Mouse (Mus musculus) B cell, adult 67 days (primary cell): ENCODE measurements around the gene Gm49416. TPM values are rescaled to one million over a fixed set of nuclear protein-coding genes. Genes with fewer than 3 reads are reported as not detected.

ENCODE experiments used
- total RNA-seq, 2 experiments: library from RNA; stranded (reverse); gene quantifications; 4 replicates each; pipeline ENCODE4 v1.2.4; 2023

Gm49416 gene
- total RNA-seq = 1 to 10 TPM; 1.1 to 5.3 TPM

GRCm38 (mm10) chr19:8888511-8889385 lies at the start of gene Gm49416, which contains the start of gene 1810009A15Rik:
Gene Gm49416, plus strand, starts transcription at chr19:8888926.
Gene 1810009A15Rik, plus strand, starts transcription at chr19:8888853.

GRCm38 (mm10) chr19:8839103-8839907 lies 49.4 kb upstream of the Gm49416 start, which contains the start of gene Gng3:
Gene Gng3, minus strand, starts transcription at chr19:8839194.

GRCm38 (mm10) chr19:8850402-8850901 lies 38.3 kb upstream of the Gm49416 start, which contains the start of gene Lrrn4cl:
Gene Lrrn4cl, plus strand, starts transcription at chr19:8850768.

GRCm38 (mm10) chr19:8871267-8872186 lies 17.2 kb upstream of the Gm49416 start, which contains the start of gene Ubxn1:
Gene Ubxn1, plus strand, starts transcription at chr19:8871496.

GRCm38 (mm10) chr19:8880311-8881033 lies 8.3 kb upstream of the Gm49416 start, which contains the start of gene Uqcc3:
Gene Uqcc3, minus strand, starts transcription at chr19:8880923.

GRCm38 (mm10) chr19:8883616-8884015 lies 5.1 kb upstream of the Gm49416 start, which contains the start of the genes Lbhd1 and Gm49403:
Gene Lbhd1, plus strand, starts transcription at chr19:8883732.
Gene Gm49403, plus strand, starts transcription at chr19:8883930.

GRCm38 (mm10) chr19:8892829-8893766 lies 4.4 kb downstream of the Gm49416 start, which contains the start of gene Ints5:
Gene Ints5, plus strand, starts transcription at chr19:8893005.

GRCm38 (mm10) chr19:8897865-8898495 lies 9.3 kb downstream of the Gm49416 start, which contains the start of gene Ganab:
Gene Ganab, plus strand, starts transcription at chr19:8898071.

GRCm38 (mm10) chr19:8920073-8920736 lies 31.5 kb downstream of the Gm49416 start, which contains the start of gene B3gat3:
Gene B3gat3, plus strand, starts transcription at chr19:8920374.

GRCm38 (mm10) chr19:8929224-8930088 lies 40.7 kb downstream of the Gm49416 start, which contains the start of the genes Rom1 and Eml3:
Gene Rom1, minus strand, starts transcription at chr19:8929356.
Gene Eml3, plus strand, starts transcription at chr19:8929552.

GRCm38 (mm10) chr19:8941515-8942217 lies 52.9 kb downstream of the Gm49416 start, which contains the start of gene Mta2:
Gene Mta2, plus strand, starts transcription at chr19:8941875.

Other genes with a start within 250 kb of the Gm49416 start
- not detected for gene Chrm1, start 225.1 kb upstream of the Gm49416 start, total RNA-seq
- 100 to 1,000 TPM; 180 to 183 TPM for gene Slc3a2, start 165.6 kb upstream of the Gm49416 start, total RNA-seq
- gene Wdr74, start 153.1 kb upstream of the Gm49416 start, total RNA-seq = 10 to 100 TPM; 76.8 to 87.1 TPM
- 1 to 10 TPM; 2.0 to 8.3 TPM for gene 1700092M07Rik, start 148.2 kb upstream of the Gm49416 start, total RNA-seq
- gene Stx5a, start 147.5 kb upstream of the Gm49416 start, total RNA-seq = 100 to 1,000 TPM; 223 to 260 TPM
- 100 to 1,000 TPM; 409 to 456 TPM for gene Nxf1, start 131.9 kb upstream of the Gm49416 start, total RNA-seq
- 10 to 100 TPM; 30.9 to 34.0 TPM for gene Tmem223, start 117.9 kb upstream of the Gm49416 start, total RNA-seq
- gene Tmem179b, start 114.5 kb upstream of the Gm49416 start, total RNA-seq = 10 to 100 TPM; 79.4 to 81.3 TPM
- gene Taf6l, start 102.5 kb upstream of the Gm49416 start, total RNA-seq = 10 to 100 TPM; 24.0 to 26.3 TPM
- gene Polr2g, start 90.3 kb upstream of the Gm49416 start, total RNA-seq = 10 to 100 TPM; 65.9 to 76.1 TPM
- 1 to 10 TPM; 2.3 to 4.3 TPM for gene Zbtb3, start 86.4 kb upstream of the Gm49416 start, total RNA-seq
- gene Ttc9c, start 69.6 kb upstream of the Gm49416 start, total RNA-seq = 10 to 100 TPM; 33.8 to 36.0 TPM
- gene Hnrnpul2, start 68.9 kb upstream of the Gm49416 start, total RNA-seq = 100 to 1,000 TPM; 125 TPM
- gene AC129217.1, start 59.2 kb upstream of the Gm49416 start, total RNA-seq = 10 to 100 TPM in 1 of 2 experiments, 1 to 10 TPM in 1; 8.7 to 10.4 TPM
- gene Bscl2, start 51.5 kb upstream of the Gm49416 start, total RNA-seq = 10 to 100 TPM; 55.4 to 56.3 TPM
- under 1 TPM in 1 of 2 experiments, not detected in 1; 0.32 TPM for gene Gng3, start 49.7 kb upstream of the Gm49416 start, total RNA-seq
- gene Lrrn4cl, start 38.2 kb upstream of the Gm49416 start, total RNA-seq = 1 to 10 TPM; 1.1 TPM
- 100 to 1,000 TPM; 134 to 139 TPM for gene Ubxn1, start 17.4 kb upstream of the Gm49416 start, total RNA-seq
- gene Uqcc3, start 8.0 kb upstream of the Gm49416 start, total RNA-seq = 10 to 100 TPM; 21.7 to 24.6 TPM
- 10 to 100 TPM; 11.1 to 35.5 TPM for gene Lbhd1, start 5.2 kb upstream of the Gm49416 start, total RNA-seq
- not detected for gene Gm49403, start 5.0 kb upstream of the Gm49416 start, total RNA-seq
- gene 1810009A15Rik, start 73 bp upstream of the Gm49416 start, total RNA-seq = 10 to 100 TPM; 40.7 to 46.3 TPM
- gene Ints5, start 4.1 kb downstream of the Gm49416 start, total RNA-seq = 10 to 100 TPM; 24.6 to 25.0 TPM
- 100 to 1,000 TPM; 172 to 180 TPM for gene Ganab, start 9.1 kb downstream of the Gm49416 start, total RNA-seq
- gene B3gat3, start 31.4 kb downstream of the Gm49416 start, total RNA-seq = 10 to 100 TPM; 76.7 to 80.8 TPM
- 1 to 10 TPM; 3.3 to 5.6 TPM for gene Rom1, start 40.4 kb downstream of the Gm49416 start, total RNA-seq
- gene Eml3, start 40.6 kb downstream of the Gm49416 start, total RNA-seq = 100 to 1,000 TPM in 1 of 2 experiments, 10 to 100 TPM in 1; 97.3 to 108 TPM
- gene Mta2, start 52.9 kb downstream of the Gm49416 start, total RNA-seq = 100 to 1,000 TPM; 217 to 227 TPM
- gene Tut1, start 64.9 kb downstream of the Gm49416 start, total RNA-seq = 10 to 100 TPM; 41.2 to 44.8 TPM
- 100 to 1,000 TPM; 517 to 551 TPM for gene Eef1g, start 78.1 kb downstream of the Gm49416 start, total RNA-seq
- gene Ahnak, start 100.4 kb downstream of the Gm49416 start, total RNA-seq = 100 to 1,000 TPM in 1 of 2 experiments, 10 to 100 TPM in 1; 94.3 to 151 TPM
- not detected for gene Scgb1a1, start 199.0 kb downstream of the Gm49416 start, total RNA-seq
- gene Asrgl1, start 246.7 kb downstream of the Gm49416 start, total RNA-seq = 10 to 100 TPM; 17.8 to 18.8 TPM